Mouse (Mus musculus) neural tube, embryonic 15.5 days (tissue): Measurements from ENCODE around the gene Pdha2. TPM values are rescaled to one million over a fixed set of nuclear protein-coding genes. Genes with fewer than 3 reads are reported as not detected.

Experiments used
- ATAC-seq: fragments of 200-750 bp; cut with Nextera tagmentation; 2 replicates; pipeline ENCODE4 v1.8.0; 2017; ENCODE audit warnings: mild to moderate bottlenecking, moderate TSS enrichment, moderate library complexity; ENCODE audit not compliant: low FRiP score
- H3K27ac ChIP-seq: fragments of 300-500 bp; sonication (generic); replicated peaks from 2 replicates; pipeline ENCODE4 v1.5.1; 2015; ENCODE audit warnings: mild to moderate bottlenecking, inconsistent platforms
- H3K27me3 ChIP-seq: fragments of 300-500 bp; sonication (generic); replicated peaks from 2 replicates; pipeline ENCODE4 v1.6.1; 2015; ENCODE audit warnings: inconsistent platforms
- H3K36me3 ChIP-seq: fragments of 300-500 bp; sonication (generic); 2 replicates; pipeline ENCODE4 v1.6.1; 2015; ENCODE audit warnings: inconsistent platforms
- H3K4me1 ChIP-seq: fragments of 300-500 bp; sonication (generic); 2 replicates; pipeline ENCODE4 v1.6.1; 2015; ENCODE audit warnings: inconsistent platforms
- H3K4me2 ChIP-seq: fragments of 300-500 bp; sonication (generic); 2 replicates; pipeline ENCODE4 v1.6.1; 2015; ENCODE audit warnings: inconsistent platforms, mild to moderate bottlenecking, moderate library complexity
- H3K4me3 ChIP-seq: fragments of 300-500 bp; sonication (generic); replicated peaks from 2 replicates; pipeline ENCODE4 v1.5.1; 2015; ENCODE audit warnings: mild to moderate bottlenecking, inconsistent platforms
- H3K9ac ChIP-seq: fragments of 300-500 bp; sonication (generic); replicated peaks from 2 replicates; pipeline ENCODE4 v1.6.1; 2015; ENCODE audit warnings: mild to moderate bottlenecking, inconsistent platforms
- H3K9me3 ChIP-seq: fragments of 300-500 bp; sonication (generic); replicated peaks from 2 replicates; pipeline ENCODE4 v1.6.1; 2016; ENCODE audit warnings: inconsistent platforms
- WGBS: fragments of 180-500 bp; shearing (Covaris S2); methylation state at CpG from one replicate; pipeline ENCODE4 v1.1.7; 2015; ENCODE audit warnings: mixed read lengths; 5-methylcytosine and 5-hydroxymethylcytosine counted together
- polyA plus RNA-seq: library from polyadenylated mRNA; unstranded; fragments of >200 nt; fragmentation: Nextera tagmentation; extraction: Ambion mirVana; gene quantifications from 2 replicates; pipeline ENCODE4 v1.2.1, GENCODE M21; 2015

Gene Pdha2
- polyA plus RNA-seq, 1 experiment from 2014 or later, result not detected

- Histone ChIP-seq H3K27me3 (no peaks in the 10 kb centered on the region), H3K36me3 (no peaks in the 10 kb centered on the region), H3K27ac (no peak overlapping the region), H3K9me3 (no peaks in the 10 kb centered on the region), H3K4me1 (no peaks in the 10 kb centered on the region), H3K9ac (no peak overlapping the region), H3K4me3 (no peak overlapping the region), H3K4me2 (no peak overlapping the region)
- no peak for ATAC-seq
- 78% methylated on average over 2 of the region's 2 CpGs for WGBS
These were observed 10.4 kb downstream of the Pdha2 start for GRCm38 (mm10) chr3:141201766-141202165.

- Histone ChIP-seq H3K36me3 (no peaks in the 10 kb centered on the region), H3K4me2 (no peak overlapping the region), H3K4me3 (no peak overlapping the region), H3K27ac (no peak overlapping the region), H3K4me1 (no peaks in the 10 kb centered on the region), H3K9me3 (no peaks in the 10 kb centered on the region), H3K27me3 (no peaks in the 10 kb centered on the region), H3K9ac (no peak overlapping the region)
- WGBS, result 51% methylated on average over 4 of the region's 4 CpGs
- ATAC-seq, result no peak
These were observed 14.8 kb downstream of the Pdha2 start for GRCm38 (mm10) chr3:141197308-141197861.

- H3K27me3 ChIP-seq, result no peaks in the 10 kb centered on the region
- 32% methylated on average over 3 of the region's 3 CpGs for WGBS
- H3K36me3 ChIP-seq, result no peaks in the 10 kb centered on the region
- H3K4me3 ChIP-seq, result no peak overlapping the region
- no peak overlapping the region for H3K9ac ChIP-seq
- no peaks in the 10 kb centered on the region for H3K9me3 ChIP-seq
- H3K4me2 ChIP-seq, result no peak overlapping the region
- no peaks in the 10 kb centered on the region for H3K4me1 ChIP-seq
- no peak overlapping the region for H3K27ac ChIP-seq
- no peak for ATAC-seq
These were observed 20.5 kb downstream of the Pdha2 start for GRCm38 (mm10) chr3:141191653-141192052.

GRCm38 (mm10) chr3:141190429-141190828 is 21.7 kb downstream of the Pdha2 start:
- Histone ChIP-seq H3K36me3 (no peaks in the 10 kb centered on the region), H3K4me3 (no peak overlapping the region), H3K4me1 (no peaks in the 10 kb centered on the region), H3K4me2 (no peak overlapping the region), H3K9ac (no peak overlapping the region), H3K27me3 (no peaks in the 10 kb centered on the region), H3K27ac (no peak overlapping the region), H3K9me3 (no peaks in the 10 kb centered on the region)
- 62% methylated on average over 4 of the region's 4 CpGs for WGBS
- ATAC-seq, result no peak

- ATAC-seq, result no peak
- H3K27ac ChIP-seq, result no peak overlapping the region
- no peaks in the 10 kb centered on the region for H3K27me3 ChIP-seq
- H3K9ac ChIP-seq, result no peak overlapping the region
- H3K4me1 ChIP-seq, result no peaks in the 10 kb centered on the region
- H3K4me2 ChIP-seq, result no peak overlapping the region
- no peaks in the 10 kb centered on the region for H3K9me3 ChIP-seq
- no peaks in the 10 kb centered on the region for H3K36me3 ChIP-seq
- H3K4me3 ChIP-seq, result no peak overlapping the region
These were observed 51.2 kb downstream of the Pdha2 start for GRCm38 (mm10) chr3:141160986-141161385.
